Mouse (Mus musculus): ENCODE measurements around the gene Rab19. TPM values are rescaled to one million over a fixed set of nuclear protein-coding genes. Genes with fewer than 3 reads are reported as not detected.
"Not testable (repeated sequence)": the region's sequence is repeated elsewhere in the genome, so short reads cannot be mapped to it uniquely, and the experiment has no call there.

The Rab19 gene
- polyA plus RNA-seq, 1 experiment from 2014 or later: 0.31 TPM

GRCm38 (mm10) chr6:39362684-39363083 is 18.3 kb upstream of the Rab19 start:
- no peaks in the 10 kb centered on the region for H3K27me3 ChIP-seq (ENCODE audit: insufficient read depth, poor library complexity, severe bottlenecking)
- H3K36me3 ChIP-seq: peaks cover 84% of the 10 kb centered on the region
- DNase-seq (ENCODE audit: low spot score): no peak
- 92% methylated on average over 2 of the region's 2 CpGs for WGBS
- H3K27ac ChIP-seq: no peak overlapping the region
- H3K4me1 ChIP-seq (replicated peaks): no peaks in the 10 kb centered on the region
- H3K4me3 ChIP-seq: no peak overlapping the region
- no peaks in the 10 kb centered on the region for H3K9me3 ChIP-seq

DNA sequence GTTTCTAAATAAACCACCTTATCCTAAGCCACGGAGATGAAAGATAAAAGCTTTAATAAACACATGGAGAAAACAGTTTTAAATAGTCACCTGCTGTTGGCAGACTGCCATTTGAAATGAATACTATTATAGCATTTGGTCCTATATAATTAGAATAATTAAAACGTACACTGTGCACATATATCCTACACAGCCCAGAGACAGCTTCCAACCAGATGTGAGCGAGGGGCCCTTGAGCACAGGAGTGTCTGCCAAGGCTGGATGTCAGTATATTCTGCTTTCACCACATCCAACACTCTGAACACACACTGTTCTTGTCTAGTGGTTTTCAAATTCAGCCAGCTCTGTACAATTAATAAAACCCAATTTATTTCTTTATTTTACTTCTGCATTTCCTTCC is 11.3 kb upstream of the Rab19 start:
- no peak overlapping the region for H3K4me3 ChIP-seq
- H3K27me3 ChIP-seq (ENCODE audit: insufficient read depth, poor library complexity, severe bottlenecking): no peaks in the 10 kb centered on the region
- H3K4me1 ChIP-seq (replicated peaks): peaks cover 8% of the 10 kb centered on the region; the same call in 1 of the 2 replicates
- no peak overlapping the region for H3K27ac ChIP-seq
- peaks cover 49% of the 10 kb centered on the region for H3K36me3 ChIP-seq
- 92% methylated on average over 3 of the region's 3 CpGs for WGBS
- H3K9me3 ChIP-seq: no peaks in the 10 kb centered on the region
- no peak for DNase-seq (ENCODE audit: low spot score)

DNA sequence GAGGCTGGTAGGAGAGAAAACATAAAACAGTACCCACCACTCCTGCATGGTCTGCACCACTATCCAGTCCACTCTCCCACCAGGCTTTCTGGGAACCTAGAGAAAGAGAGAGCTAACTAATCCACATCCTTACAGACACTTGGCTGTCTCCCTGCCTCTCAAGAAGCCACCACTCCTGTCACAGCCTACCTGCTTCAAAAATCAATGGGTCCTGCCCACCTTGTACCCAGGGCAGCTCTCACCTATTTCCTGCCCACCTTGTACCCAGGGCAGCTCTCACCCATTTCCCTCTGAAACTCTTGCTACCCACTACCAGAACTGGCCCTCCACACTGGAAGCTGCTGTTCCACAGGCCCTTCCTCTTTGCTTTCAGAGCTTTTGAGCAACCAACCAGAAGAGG is 8.9 kb upstream of the Rab19 start:
- Histone ChIP-seq H3K27ac (no peak overlapping the region), H3K36me3 (peaks cover 32% of the 10 kb centered on the region), H3K4me3 (no peak overlapping the region), H3K9me3 (no peaks in the 10 kb centered on the region), H3K27me3 (ENCODE audit: insufficient read depth, poor library complexity, severe bottlenecking) (no peaks in the 10 kb centered on the region), H3K4me1 (replicated peaks) (peaks cover 24% of the 10 kb centered on the region)
- DNase-seq (ENCODE audit: low spot score): no peak

DNA sequence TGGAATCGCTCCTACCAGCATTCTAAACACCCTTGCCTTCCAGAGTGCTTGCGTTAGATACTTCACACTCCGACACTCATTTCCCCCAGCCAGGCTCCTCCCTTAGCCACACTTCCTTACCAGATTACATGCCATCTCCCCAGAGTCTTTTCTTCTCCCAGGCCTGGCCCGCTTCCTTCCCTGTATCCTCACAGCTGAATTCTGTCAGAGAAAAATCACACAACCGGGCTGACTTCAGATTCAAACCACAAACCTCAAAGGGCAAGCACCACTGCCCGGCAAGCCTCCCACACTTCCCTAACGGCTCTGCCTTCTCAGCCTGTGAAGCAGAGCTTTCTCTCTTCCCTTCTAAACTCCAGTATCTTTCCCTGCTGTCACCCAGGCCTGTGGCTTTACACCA is 8.2 kb upstream of the Rab19 start:
- WGBS: 74% methylated on average over 7 of the region's 7 CpGs
- Histone ChIP-seq H3K27me3 (ENCODE audit: insufficient read depth, poor library complexity, severe bottlenecking) (no peaks in the 10 kb centered on the region), H3K9me3 (no peaks in the 10 kb centered on the region), H3K36me3 (peaks cover 25% of the 10 kb centered on the region), H3K27ac (peak overlapping the region; percentile 6; the same call in 1 of the 2 replicates), H3K4me3 (no peak overlapping the region), H3K4me1 (replicated peaks) (peaks cover 27% of the 10 kb centered on the region)
- no peak for DNase-seq (ENCODE audit: low spot score)

DNA sequence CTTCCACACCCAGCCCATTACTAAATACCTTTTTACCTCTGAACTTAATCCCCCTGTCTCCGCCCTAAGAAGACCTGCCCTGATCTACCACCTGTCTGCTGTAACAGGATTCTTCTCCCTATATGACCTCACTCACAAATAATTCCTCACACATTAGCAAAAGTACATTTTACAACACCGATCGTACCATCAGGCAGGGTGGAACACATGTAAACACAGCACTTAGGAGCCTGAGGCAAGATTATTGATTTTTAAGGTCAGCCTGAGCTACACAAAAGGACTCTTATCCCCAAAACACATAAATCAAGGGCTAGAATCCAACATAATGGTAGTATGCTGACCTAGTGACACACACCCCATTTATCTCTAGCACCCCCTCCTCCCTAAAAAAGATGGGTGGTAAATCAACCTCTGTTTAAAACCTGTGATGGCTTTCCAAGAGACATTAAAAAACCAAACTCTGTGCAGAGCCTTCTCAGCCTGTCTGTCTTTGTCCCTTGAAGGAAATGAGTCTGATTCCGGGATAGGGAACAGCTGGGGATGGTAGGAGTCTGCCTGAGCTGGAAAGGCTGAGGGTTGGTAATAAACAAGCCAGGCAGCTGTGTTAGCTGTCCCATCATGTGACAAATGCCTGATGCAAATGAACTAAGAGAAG is 7.5 kb upstream of the Rab19 start:
- no peak for DNase-seq (ENCODE audit: low spot score)
- Histone ChIP-seq H3K27me3 (ENCODE audit: insufficient read depth, poor library complexity, severe bottlenecking) (no peaks in the 10 kb centered on the region), H3K4me1 (replicated peaks) (peaks cover 27% of the 10 kb centered on the region), H3K36me3 (peaks cover 21% of the 10 kb centered on the region), H3K9me3 (no peaks in the 10 kb centered on the region), H3K4me3 (no peak overlapping the region), H3K27ac (no peak overlapping the region)
- WGBS: 83% methylated on average over 4 of the region's 4 CpGs

DNA sequence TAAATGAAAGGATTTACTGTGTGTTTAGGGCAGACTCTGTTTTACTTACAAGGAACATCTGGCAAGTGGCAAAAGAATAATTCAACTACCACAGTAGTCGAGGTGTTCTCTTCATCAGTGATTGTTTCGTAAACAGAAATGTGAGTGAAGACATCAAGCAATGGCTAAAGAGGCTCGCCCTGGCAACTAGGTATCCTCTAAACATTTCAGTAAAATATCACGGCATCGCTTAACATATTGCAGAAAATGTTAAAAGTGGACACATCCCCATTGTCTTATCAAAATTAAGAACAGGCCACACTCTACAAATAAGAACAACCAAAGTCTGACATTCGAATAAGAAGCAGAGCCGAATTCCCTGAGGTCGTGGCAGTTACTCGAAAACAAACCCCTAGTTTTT is 4.2 kb upstream of the Rab19 start:
- peak overlapping the region; percentile 94 for H3K27ac ChIP-seq
- 25% methylated on average over 9 of the region's 9 CpGs for WGBS
- no peaks in the 10 kb centered on the region for H3K9me3 ChIP-seq
- H3K4me3 ChIP-seq: peak overlapping the region; percentile 90
- no peak for DNase-seq (ENCODE audit: low spot score)
- peaks cover 28% of the 10 kb centered on the region for H3K27me3 ChIP-seq (ENCODE audit: insufficient read depth, poor library complexity, severe bottlenecking)
- peaks cover 16% of the 10 kb centered on the region for H3K36me3 ChIP-seq
- H3K4me1 ChIP-seq (replicated peaks): peaks cover 36% of the 10 kb centered on the region

DNA sequence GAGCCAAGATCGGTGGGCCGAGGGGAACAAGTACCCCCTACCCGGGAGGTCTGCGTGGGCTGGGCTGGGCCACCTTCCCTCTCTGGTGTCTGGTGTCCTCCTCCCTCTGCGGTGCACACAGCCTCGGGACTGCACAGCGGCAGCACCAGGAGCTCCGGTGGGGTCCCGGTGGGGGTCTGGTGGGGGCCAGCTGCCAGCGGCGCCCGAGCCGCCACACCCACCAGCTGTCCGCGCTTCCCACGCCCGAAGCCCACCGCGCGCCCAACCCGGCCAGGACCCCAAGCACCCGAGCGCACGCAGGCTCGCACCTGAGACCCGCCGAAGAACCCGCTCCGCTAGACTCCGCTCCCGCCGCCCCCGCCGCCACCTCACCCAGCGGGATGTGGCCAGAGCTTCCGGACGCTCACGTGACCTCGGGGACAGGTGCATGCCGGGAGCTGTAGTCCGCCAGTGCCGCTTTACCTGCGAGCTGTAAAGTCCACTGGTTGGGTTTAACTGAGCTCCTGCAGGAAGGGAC is 3.6 kb upstream of the Rab19 start, which contains the start of gene Slc37a3:
Slc37a3 (minus strand) TSS at position 365 of the 517 bp plus-strand sequence.
- H3K27ac ChIP-seq: peak within 1 kb of the TSS; percentile 94
- under 1% methylated on average over 43 of the region's 43 CpGs for WGBS

DNA sequence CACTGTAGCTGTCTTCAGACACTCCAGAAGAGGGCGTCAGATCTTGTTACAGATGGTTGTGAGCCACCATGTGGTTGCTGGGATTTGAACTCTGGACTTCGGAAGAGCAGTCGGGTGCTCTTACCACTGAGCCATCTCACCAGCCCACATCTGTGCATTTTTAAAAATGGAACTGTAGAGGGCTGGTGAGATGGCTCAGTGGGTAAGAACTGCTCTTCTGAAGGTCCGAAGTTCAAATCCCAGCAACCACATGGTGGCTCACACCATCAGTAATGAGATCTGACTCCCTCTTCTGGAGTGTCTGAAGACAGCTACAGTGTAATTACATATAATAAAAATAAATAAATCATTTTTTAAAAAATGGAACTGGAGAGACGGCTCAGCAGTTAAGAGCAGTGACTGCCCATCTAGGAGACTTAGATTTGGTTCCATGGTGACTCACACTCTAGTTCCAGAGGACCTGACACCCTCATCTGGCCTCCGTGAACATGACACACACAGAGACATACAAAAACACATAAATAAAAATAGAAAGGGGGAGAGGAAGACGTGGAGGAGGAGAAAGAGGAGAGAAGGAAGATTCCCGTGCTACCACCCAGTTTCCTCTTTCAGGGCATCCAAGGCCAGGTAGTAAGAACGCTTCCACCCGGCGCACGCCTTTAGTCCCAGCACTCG is 2.7 kb upstream of the Rab19 start:
- H3K4me1 ChIP-seq (replicated peaks): peaks cover 34% of the 10 kb centered on the region
- not testable (repeated sequence) for H3K9me3 ChIP-seq; H3K4me3 ChIP-seq; DNase-seq (ENCODE audit: low spot score); H3K27ac ChIP-seq
- 81% methylated on average over 13 of the region's 13 CpGs for WGBS
- peaks cover 28% of the 10 kb centered on the region for H3K27me3 ChIP-seq (ENCODE audit: insufficient read depth, poor library complexity, severe bottlenecking)
- peaks cover 16% of the 10 kb centered on the region for H3K36me3 ChIP-seq

More for the DNA sequence above, 3.6 kb upstream of the Rab19 start, which contains the start of gene Slc37a3:
- DNase-seq (ENCODE audit: low spot score): peak; percentile 88
- no peaks in the 10 kb centered on the region for H3K9me3 ChIP-seq
- H3K4me1 ChIP-seq (replicated peaks): peaks cover 42% of the 10 kb centered on the region
- peaks cover 28% of the 10 kb centered on the region for H3K27me3 ChIP-seq (ENCODE audit: insufficient read depth, poor library complexity, severe bottlenecking)
- H3K36me3 ChIP-seq: peaks cover 16% of the 10 kb centered on the region
- peak within 1 kb of the TSS; percentile 90 for H3K4me3 ChIP-seq

GRCm38 (mm10) chr6:39379224-39379623 is 1.8 kb upstream of the Rab19 start:
- H3K27me3 ChIP-seq (ENCODE audit: insufficient read depth, poor library complexity, severe bottlenecking): peaks cover 28% of the 10 kb centered on the region
- DNase-seq (ENCODE audit: low spot score): no peak
- WGBS: 63% methylated on average over 4 of the region's 4 CpGs
- H3K4me1 ChIP-seq (replicated peaks): peaks cover 33% of the 10 kb centered on the region
- H3K9me3 ChIP-seq: no peaks in the 10 kb centered on the region
- no peak overlapping the region for H3K27ac ChIP-seq
- no peak overlapping the region for H3K4me3 ChIP-seq
- H3K36me3 ChIP-seq: peaks cover 8% of the 10 kb centered on the region

DNA sequence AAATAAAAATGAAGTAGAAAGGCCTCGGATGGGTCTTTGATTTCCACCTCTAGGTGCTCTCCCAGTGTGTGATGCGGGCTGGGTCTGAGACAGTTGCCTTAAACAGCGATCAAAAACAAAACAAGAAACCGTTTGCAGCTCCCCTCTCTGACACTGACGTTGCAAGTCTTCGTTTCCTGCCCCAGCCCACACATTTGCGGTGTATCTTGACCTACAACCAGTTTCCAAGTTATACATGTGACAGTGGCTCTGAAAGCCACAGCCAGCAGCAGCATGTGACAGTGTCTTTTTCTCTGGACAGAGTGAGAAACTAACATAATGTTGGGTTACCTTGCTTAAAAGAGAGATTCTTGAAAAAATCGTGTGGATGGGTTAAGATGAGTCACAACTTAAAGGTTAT is 1.2 kb upstream of the Rab19 start:
- no peak for DNase-seq (ENCODE audit: low spot score)
- Histone ChIP-seq H3K9me3 (no peaks in the 10 kb centered on the region), H3K4me3 (no peak overlapping the region), H3K4me1 (replicated peaks) (peaks cover 33% of the 10 kb centered on the region), H3K27me3 (ENCODE audit: insufficient read depth, poor library complexity, severe bottlenecking) (peaks cover 28% of the 10 kb centered on the region), H3K27ac (no peak overlapping the region), H3K36me3 (peaks cover 3% of the 10 kb centered on the region)
- 79% methylated on average over 8 of the region's 8 CpGs for WGBS

- Histone ChIP-seq H3K36me3 (no peaks in the 10 kb centered on the region), H3K9me3 (no peaks in the 10 kb centered on the region), H3K4me3 (no peak overlapping the region), H3K27ac (no peak overlapping the region), H3K4me1 (replicated peaks) (peaks cover 33% of the 10 kb centered on the region), H3K27me3 (ENCODE audit: insufficient read depth, poor library complexity, severe bottlenecking) (peaks cover 28% of the 10 kb centered on the region)
- no peak for DNase-seq (ENCODE audit: low spot score)
- WGBS: 88% methylated on average over 3 of the region's 3 CpGs
These were observed 699 bp upstream of the Rab19 start for GRCm38 (mm10) chr6:39380276-39380675.

DNA sequence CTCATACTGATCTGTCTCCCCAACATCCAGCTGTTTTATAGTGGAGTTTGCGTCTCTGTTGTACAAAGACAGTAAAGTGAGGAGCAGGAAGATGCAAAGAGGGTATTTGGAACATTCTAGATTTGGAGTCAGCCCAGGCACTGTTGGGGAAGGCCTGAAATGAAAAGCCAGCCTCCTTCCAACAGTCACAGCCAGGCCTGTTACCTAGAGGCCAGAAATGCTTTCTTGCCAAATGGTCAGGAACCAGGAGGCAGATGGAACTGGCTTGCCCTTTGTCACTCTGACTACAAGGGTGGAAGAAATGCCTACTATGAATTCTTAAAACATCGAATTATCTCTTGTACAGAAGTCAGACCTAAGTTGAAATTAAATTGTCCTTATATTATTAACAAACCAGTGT is 9.0 kb downstream of the Rab19 start:
- 95% methylated on average over 2 of the region's 2 CpGs for WGBS
- Histone ChIP-seq H3K9me3 (no peaks in the 10 kb centered on the region), H3K27me3 (ENCODE audit: insufficient read depth, poor library complexity, severe bottlenecking) (no peaks in the 10 kb centered on the region), H3K4me1 (replicated peaks) (no peaks in the 10 kb centered on the region), H3K4me3 (no peak overlapping the region), H3K27ac (no peak overlapping the region), H3K36me3 (peaks cover 43% of the 10 kb centered on the region)
- no peak for DNase-seq (ENCODE audit: low spot score)

GRCm38 (mm10) chr6:39395471-39395870 is 14.5 kb downstream of the Rab19 start:
- no peak overlapping the region for H3K27ac ChIP-seq
- no peak overlapping the region for H3K4me3 ChIP-seq
- H3K4me1 ChIP-seq (replicated peaks): no peaks in the 10 kb centered on the region
- H3K27me3 ChIP-seq (ENCODE audit: insufficient read depth, poor library complexity, severe bottlenecking): no peaks in the 10 kb centered on the region
- peaks cover 77% of the 10 kb centered on the region for H3K36me3 ChIP-seq
- no peak for DNase-seq (ENCODE audit: low spot score)
- no peaks in the 10 kb centered on the region for H3K9me3 ChIP-seq
- WGBS: 83% methylated on average over 4 of the region's 4 CpGs
